Mouse (Mus musculus): Measurements from ENCODE around the gene Foxo4. TPM values are rescaled to one million over a fixed set of nuclear protein-coding genes. Genes with fewer than 3 reads are reported as not detected.
A peak's percentile ranks its signal among the peaks of the same experiment; 100 is the strongest.

The Foxo4 gene
- polyA plus RNA-seq, 1 experiment: 20.0 TPM

DNA sequence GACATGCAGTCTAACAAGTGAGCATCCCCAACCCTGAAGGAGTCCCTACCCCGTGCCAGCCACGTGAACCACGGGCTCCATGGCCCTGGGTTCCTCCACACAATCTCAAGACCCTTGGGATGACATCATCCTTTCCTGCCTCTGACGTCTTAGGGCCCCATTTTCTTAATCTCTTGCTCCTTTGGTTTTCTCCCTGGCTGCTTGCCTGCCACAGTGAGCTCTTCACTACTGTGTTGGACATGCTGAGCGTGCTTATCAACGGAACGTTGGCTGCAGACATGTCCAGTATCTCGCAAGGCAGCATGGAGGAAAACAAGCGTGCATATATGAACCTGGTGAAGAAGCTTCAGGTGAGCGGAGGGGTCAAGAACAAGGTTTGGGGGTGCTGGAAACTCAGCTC lies 35.8 kb downstream of the Foxo4 start:
- no peak overlapping the region for H3ac ChIP-seq (ENCODE audit: control insufficient read depth, insufficient read length)
- H3K79me2 ChIP-seq (ENCODE audit: control insufficient read depth, insufficient read depth): no peaks in the 10 kb centered on the region
- no peaks in the 10 kb centered on the region for H3K27me3 ChIP-seq (ENCODE audit: control insufficient read depth, insufficient read depth, insufficient read length)
- no peak overlapping the region for H3K4me3 ChIP-seq
- TF ChIP-seq SRF (IDR thresholded peaks at IDR 0.05; ENCODE audit: control insufficient read depth, insufficient read length, low read depth): no peak
- no peak for TF ChIP-seq POLR2A (IDR thresholded peaks at IDR 0.05; ENCODE audit: insufficient read length, low read depth)
- no peak for TF ChIP-seq TCF12 (IDR thresholded peaks at IDR 0.05; ENCODE audit: insufficient read depth, poor library complexity, severe bottlenecking)
- no peak for TF ChIP-seq USF1 (IDR thresholded peaks at IDR 0.05; ENCODE audit: low read depth)
- no peak for TF ChIP-seq TCF3 (IDR thresholded peaks at IDR 0.05; ENCODE audit: insufficient read length, low read depth)
- no peak for TF ChIP-seq E2F4 (IDR thresholded peaks at IDR 0.05; ENCODE audit: insufficient read depth)
- H3K4me2 ChIP-seq (ENCODE audit: low read depth): no peak overlapping the region
- H3K36me3 ChIP-seq (ENCODE audit: control insufficient read depth, insufficient read depth): no peaks in the 10 kb centered on the region

DNA sequence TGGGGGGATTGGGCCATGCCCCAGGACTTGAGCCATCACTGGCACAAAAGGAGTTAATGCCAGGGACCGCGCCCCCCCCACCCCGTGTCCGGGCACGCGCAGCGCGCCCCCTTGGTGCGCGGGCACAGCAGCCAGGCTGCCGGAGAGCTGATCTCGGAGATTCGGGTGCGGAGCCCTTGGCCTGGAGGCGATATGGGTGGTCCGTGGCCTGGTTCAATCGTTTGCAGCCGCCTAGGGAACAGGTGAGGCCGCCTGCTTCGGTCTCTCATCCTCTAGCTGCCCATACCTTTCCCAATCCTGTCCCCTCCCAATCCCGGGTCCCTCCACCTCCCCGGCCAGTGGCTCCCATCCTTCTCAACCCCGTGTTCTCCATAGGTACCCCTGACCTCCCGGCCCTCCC lies 44.7 kb downstream of the Foxo4 start, which contains the start of gene Nlgn3:
Gene Nlgn3 (plus strand): TSS at position 114 of the 400 bp plus-strand sequence.
- H3ac ChIP-seq (ENCODE audit: control insufficient read depth, insufficient read length): no peak within 1 kb of the TSS
- no peak within 1 kb of the TSS for H3K4me2 ChIP-seq (ENCODE audit: low read depth)
- no peaks in the 10 kb centered on the region for H3K36me3 ChIP-seq (ENCODE audit: control insufficient read depth, insufficient read depth)
- TF ChIP-seq USF1 (IDR thresholded peaks at IDR 0.05; ENCODE audit: low read depth) (no peak), SRF (IDR thresholded peaks at IDR 0.05; ENCODE audit: control insufficient read depth, insufficient read length, low read depth) (no peak), MYOD1 (IDR thresholded peaks at IDR 0.05; ENCODE audit: control insufficient read depth in 1 of 3, insufficient read length in 2 of 3, low read depth in 2 of 3) (no peak), POLR2AphosphoS2 (IDR thresholded peaks at IDR 0.05; ENCODE audit: insufficient read length, low read depth) (peak; percentile 46)
- no peak within 1 kb of the TSS for H3K4me3 ChIP-seq
- H3K27me3 ChIP-seq (ENCODE audit: control insufficient read depth, insufficient read depth, insufficient read length): no peaks in the 10 kb centered on the region
- H3K79me2 ChIP-seq (ENCODE audit: control insufficient read depth, insufficient read depth): no peaks in the 10 kb centered on the region

DNA sequence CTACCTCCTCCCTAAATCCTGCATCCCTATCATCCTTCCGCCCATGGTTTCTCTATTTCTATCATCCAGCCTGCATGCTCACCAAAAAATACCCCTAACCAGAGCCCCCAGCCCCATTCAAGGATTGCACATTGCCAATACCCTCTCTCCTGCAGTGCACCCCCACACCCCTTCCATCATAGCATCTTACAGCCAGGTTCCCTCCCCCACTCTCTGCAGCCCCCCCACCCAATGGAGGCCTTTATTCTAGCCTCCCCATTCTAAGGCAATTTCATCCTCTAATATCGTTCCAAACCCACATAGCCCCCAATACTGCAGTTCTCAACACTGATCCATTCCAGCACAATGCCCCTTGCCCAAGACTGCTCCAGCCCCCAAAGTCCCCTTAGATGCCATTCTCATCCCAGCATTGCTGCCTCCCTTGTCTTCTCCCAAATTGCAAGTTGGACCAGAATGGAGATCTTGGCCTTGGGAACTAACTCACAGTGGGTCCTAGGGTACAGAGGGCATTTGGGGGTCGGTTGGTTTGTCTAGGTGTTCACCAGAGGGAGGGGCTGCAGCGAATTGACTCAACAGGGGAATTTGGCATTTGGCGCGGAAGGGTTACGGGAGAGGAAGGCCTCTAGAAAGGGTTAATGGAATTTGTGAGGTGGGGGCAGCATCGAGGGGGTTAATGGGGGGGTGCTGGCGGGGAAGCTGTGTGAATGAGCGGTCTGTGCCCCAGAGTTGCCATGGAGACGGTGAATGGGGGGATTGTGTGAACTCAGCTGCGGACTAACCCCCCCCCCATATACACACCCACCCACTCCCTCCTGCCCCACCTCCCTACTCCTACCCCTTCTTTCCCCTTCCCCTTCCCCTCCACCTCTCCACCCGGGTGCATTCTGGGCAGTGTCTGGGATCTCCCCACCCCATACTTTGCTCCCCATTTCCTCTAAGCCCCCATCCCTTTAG lies 45.4 kb downstream of the Foxo4 start:
- Histone ChIP-seq H3K79me2 (ENCODE audit: control insufficient read depth, insufficient read depth) (no peaks in the 10 kb centered on the region), H3ac (ENCODE audit: control insufficient read depth, insufficient read length) (no peak overlapping the region), H3K4me3 (no peak overlapping the region), H3K4me2 (ENCODE audit: low read depth) (no peak overlapping the region), H3K27me3 (ENCODE audit: control insufficient read depth, insufficient read depth, insufficient read length) (no peaks in the 10 kb centered on the region), H3K36me3 (ENCODE audit: control insufficient read depth, insufficient read depth) (no peaks in the 10 kb centered on the region)
- TF ChIP-seq CEBPB (IDR thresholded peaks at IDR 0.05; ENCODE audit: insufficient read depth, poor library complexity, severe bottlenecking) (no peak), USF1 (IDR thresholded peaks at IDR 0.05; ENCODE audit: low read depth) (no peak), MYOD1 (IDR thresholded peaks at IDR 0.05; ENCODE audit: control insufficient read depth in 1 of 3, insufficient read length in 2 of 3, low read depth in 2 of 3) (no peak), MAX (IDR thresholded peaks at IDR 0.05; ENCODE audit: low read depth) (no peak), SRF (IDR thresholded peaks at IDR 0.05; ENCODE audit: control insufficient read depth, insufficient read length, low read depth) (no peak), TCF3 (IDR thresholded peaks at IDR 0.05; ENCODE audit: insufficient read length, low read depth) (no peak), REST (IDR thresholded peaks at IDR 0.05; ENCODE audit: insufficient read depth, insufficient read length) (no peak), TCF12 (IDR thresholded peaks at IDR 0.05; ENCODE audit: insufficient read depth, poor library complexity, severe bottlenecking) (no peak), MYOG (IDR thresholded peaks at IDR 0.05; ENCODE audit: control insufficient read depth in 1 of 3, insufficient read depth in 1 of 3, insufficient read length in 2 of 3, low read depth in 2 of 3) (no peak), POLR2AphosphoS2 (IDR thresholded peaks at IDR 0.05; ENCODE audit: insufficient read length, low read depth) (no peak), POLR2A (IDR thresholded peaks at IDR 0.05; ENCODE audit: insufficient read length, low read depth) (no peak), E2F4 (IDR thresholded peaks at IDR 0.05; ENCODE audit: insufficient read depth) (no peak)

DNA sequence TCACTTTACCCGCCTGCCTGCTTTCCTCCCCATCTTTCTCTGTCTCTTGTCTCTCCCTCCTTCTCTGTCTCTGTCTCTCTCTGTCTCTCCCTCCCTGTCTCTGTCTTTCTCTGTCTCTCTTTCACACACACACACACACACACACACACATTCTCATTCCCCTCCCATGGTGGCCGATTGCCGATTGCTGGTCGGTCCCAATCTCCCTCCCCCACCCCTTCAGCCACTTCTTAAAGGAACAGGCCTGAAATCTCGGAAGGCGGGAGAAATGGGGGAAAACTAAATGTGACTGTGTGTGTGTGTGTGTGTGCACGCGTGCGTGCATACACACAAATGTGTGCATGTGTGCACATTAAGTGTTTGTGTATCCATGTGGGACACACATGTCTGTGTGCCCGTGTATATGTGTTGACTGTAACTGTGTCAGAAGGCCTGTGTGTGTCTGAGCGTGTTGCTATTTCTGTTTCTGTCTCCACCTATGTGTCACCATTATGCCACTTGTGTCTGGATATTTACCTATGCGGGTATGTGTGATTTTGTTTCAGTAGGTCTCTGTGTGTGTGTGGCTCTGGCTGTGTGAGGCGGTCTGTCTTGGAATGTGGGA lies 46.2 kb downstream of the Foxo4 start:
- H3K79me2 ChIP-seq (ENCODE audit: control insufficient read depth, insufficient read depth): no peaks in the 10 kb centered on the region
- TF ChIP-seq POLR2AphosphoS2 (IDR thresholded peaks at IDR 0.05; ENCODE audit: insufficient read length, low read depth): no peak
- H3ac ChIP-seq (ENCODE audit: control insufficient read depth, insufficient read length): no peak overlapping the region
- no peaks in the 10 kb centered on the region for H3K27me3 ChIP-seq (ENCODE audit: control insufficient read depth, insufficient read depth, insufficient read length)
- H3K36me3 ChIP-seq (ENCODE audit: control insufficient read depth, insufficient read depth): no peaks in the 10 kb centered on the region
- H3K4me2 ChIP-seq (ENCODE audit: low read depth): no peak overlapping the region
- no peak overlapping the region for H3K4me3 ChIP-seq

DNA sequence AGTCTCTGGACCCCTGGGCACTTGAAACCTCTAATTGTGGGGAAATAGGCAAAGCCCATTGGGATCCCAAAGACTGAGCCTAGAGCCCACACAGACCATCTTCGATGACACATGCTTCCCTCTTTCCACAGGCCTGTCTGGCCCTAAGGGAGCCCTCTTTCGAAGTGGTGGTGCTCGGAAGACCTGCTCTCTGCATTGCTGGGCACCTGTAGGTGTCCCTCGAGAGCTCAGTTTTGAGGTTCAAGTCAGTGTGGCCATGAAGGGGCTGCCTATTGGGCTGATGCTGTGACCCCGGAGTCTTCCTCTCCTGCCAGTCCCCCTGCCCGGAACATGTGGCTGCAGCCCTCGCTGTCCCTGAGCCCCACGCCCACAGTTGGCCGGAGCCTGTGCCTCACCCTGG lies 47.3 kb downstream of the Foxo4 start:
- no peak overlapping the region for H3K4me2 ChIP-seq (ENCODE audit: low read depth)

More for the DNA sequence above, 47.3 kb downstream of the Foxo4 start:
- no peaks in the 10 kb centered on the region for H3K27me3 ChIP-seq (ENCODE audit: control insufficient read depth, insufficient read depth, insufficient read length)
- TF ChIP-seq MYOG (IDR thresholded peaks at IDR 0.05; ENCODE audit: control insufficient read depth in 1 of 3, insufficient read depth in 1 of 3, insufficient read length in 2 of 3, low read depth in 2 of 3): no peak
- TF ChIP-seq REST (IDR thresholded peaks at IDR 0.05; ENCODE audit: insufficient read depth, insufficient read length): no peak
- no peak for TF ChIP-seq CEBPB (IDR thresholded peaks at IDR 0.05; ENCODE audit: insufficient read depth, poor library complexity, severe bottlenecking)
- no peak for TF ChIP-seq SRF (IDR thresholded peaks at IDR 0.05; ENCODE audit: control insufficient read depth, insufficient read length, low read depth)
- no peak for TF ChIP-seq MAX (IDR thresholded peaks at IDR 0.05; ENCODE audit: low read depth)
- no peak for TF ChIP-seq USF1 (IDR thresholded peaks at IDR 0.05; ENCODE audit: low read depth)
- no peak overlapping the region for H3ac ChIP-seq (ENCODE audit: control insufficient read depth, insufficient read length)
- H3K4me3 ChIP-seq: no peak overlapping the region
- H3K36me3 ChIP-seq (ENCODE audit: control insufficient read depth, insufficient read depth): no peaks in the 10 kb centered on the region
- no peaks in the 10 kb centered on the region for H3K79me2 ChIP-seq (ENCODE audit: control insufficient read depth, insufficient read depth)
